Mouse (Mus musculus) brain, embryonic 18.5 days (tissue): Measurements from ENCODE around the gene Anapc15-ps.

Source experiments
- DNase-seq: peaks from one replicate; pipeline ENCODE4 v3.0.0-alpha.2; 2012; ENCODE audit warnings: low read depth, low spot score

The Anapc15-ps gene

DNA sequence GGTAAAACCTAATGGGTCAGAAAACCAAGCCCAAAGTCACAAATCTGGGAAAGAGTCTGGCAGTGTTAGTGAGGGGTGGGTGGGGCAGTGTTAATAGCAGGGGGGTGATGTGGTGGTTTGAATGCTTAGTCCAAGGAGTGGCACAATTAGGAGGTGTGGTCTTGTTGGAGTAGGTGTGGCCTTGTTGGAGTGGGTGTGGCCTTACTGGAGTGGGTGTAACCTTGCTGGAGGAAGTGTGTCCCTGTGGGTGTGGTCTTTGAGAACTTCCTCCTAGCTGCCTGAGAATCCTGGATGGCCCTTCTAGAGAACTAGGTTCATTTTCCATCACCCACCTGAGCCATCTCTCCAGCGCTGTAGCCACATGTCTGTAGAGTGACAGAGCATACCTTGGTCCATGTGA, 16.6 kb upstream of the Anapc15-ps start:
- DNase-seq: no peak

DNA sequence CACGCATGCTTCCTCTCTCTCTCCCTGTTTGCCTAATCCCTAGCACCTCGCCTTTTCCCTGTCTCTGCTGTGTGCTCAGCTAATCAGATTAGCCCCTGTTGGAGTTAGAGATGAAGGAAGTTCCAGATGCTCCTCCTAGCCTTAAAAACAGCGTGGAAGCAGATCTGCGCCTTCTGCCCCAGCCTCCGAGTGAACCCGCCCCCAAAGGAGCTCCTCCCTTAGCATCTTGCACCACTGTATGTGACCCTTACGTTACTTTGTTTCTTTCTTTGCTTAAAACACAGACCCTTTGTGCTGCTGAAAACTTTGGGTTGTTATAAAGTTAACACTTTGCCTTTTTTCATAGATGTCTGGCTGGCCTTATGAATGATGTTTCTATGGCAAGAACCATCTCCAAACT, 15.8 kb upstream of the Anapc15-ps start:
- no peak for DNase-seq

GRCm38 (mm10) chr10:95687558-95688141, 14.4 kb upstream of the Anapc15-ps start:
- DNase-seq: no peak

- DNase-seq: no peak
These were observed 12.8 kb upstream of the Anapc15-ps start for GRCm38 (mm10) chr10:95686041-95686440.

GRCm38 (mm10) chr10:95684782-95685555, 11.7 kb upstream of the Anapc15-ps start:
- DNase-seq: peak; percentile 47

DNA sequence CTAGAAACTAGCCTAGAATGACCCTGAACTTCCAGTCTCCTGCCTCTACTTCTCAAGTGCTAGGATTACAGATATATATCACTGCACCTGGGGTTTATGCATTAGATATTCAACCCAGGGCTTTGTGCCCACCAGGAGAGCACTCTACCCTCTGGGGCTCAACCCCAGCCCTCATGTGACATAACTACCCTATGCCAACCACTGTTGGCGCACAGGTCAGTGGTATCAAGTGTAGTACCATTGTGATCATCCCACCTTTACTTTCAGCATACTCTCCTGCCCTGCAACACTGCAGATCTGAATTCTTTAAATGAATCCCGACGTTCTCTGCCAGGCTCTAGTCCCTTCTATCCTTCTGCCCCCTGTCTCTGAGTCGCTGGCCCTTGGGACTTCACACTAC, 11.0 kb upstream of the Anapc15-ps start:
- DNase-seq: no peak

- no peak for DNase-seq
These were observed 10.5 kb upstream of the Anapc15-ps start for GRCm38 (mm10) chr10:95683735-95684134.

GRCm38 (mm10) chr10:95682964-95683363, 9.7 kb upstream of the Anapc15-ps start:
- DNase-seq: no peak

GRCm38 (mm10) chr10:95682091-95682740, 9.0 kb upstream of the Anapc15-ps start:
- no peak for DNase-seq

GRCm38 (mm10) chr10:95681481-95681880, 8.2 kb upstream of the Anapc15-ps start:
- DNase-seq: no peak

DNA sequence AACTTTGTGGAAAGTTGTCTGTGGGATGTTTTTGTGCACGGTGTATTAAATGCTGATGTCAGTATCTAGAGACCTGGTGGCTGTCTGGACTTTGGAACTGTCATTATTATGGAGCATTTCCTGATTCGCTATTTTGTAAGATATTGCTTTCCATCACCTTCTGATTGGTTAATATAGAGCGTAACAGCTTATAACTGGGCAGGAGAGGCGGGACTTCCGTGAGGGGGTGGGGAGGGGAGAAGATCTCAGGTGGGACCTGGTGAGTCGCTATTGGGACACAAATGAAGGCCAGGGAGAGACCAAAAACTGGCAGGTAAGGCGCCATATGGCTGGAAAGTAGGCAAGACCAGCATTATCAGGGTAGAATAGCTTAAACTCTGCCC, 7.8 kb upstream of the Anapc15-ps start:
- no peak for DNase-seq

DNA sequence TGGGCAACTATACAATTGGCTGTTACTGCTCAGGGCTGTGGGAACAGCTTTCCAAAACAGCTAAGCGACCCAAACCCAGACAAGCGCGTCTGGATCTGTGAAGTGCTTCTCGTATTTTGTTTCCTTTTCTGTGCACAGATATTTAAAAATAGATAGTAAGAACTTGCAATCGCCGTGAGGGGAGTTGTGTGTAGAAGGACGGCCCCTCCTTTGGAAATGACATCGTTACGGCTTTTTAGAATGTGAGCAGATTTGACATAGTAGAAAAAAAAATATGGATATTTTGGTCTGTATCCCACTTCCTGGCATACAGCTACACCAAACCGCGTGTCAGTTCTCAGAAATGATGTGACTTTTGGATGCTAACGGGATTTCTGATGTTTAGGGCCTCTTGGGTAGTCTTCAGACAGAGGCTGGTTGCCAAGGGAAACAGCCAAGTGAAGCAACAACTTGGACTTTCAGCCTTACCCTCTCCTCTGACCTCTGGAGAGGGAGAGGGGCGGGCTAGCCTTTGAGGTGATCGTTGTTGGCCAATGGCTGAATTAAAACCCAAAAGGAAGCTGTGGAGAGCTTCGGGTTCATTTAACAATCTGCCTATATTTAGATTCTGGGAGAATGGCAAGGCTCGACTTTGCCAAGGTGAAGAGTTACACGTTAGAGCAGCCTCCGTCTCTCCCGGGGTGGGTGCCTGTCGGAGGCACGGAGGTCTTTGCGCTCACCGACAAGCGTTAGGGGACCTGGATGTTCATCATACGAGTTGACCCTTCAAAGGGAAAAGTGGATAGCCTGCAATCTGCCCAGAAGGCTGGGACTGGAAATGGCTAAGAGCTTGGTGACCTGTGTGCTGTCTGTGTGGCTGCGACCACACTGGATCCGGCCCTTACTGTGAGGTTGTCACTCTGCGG, 7.2 kb upstream of the Anapc15-ps start:
- DNase-seq: peak; percentile 39

GRCm38 (mm10) chr10:95679131-95679530, 5.9 kb upstream of the Anapc15-ps start:
- no peak for DNase-seq

- no peak for DNase-seq
These were observed 5.4 kb upstream of the Anapc15-ps start for GRCm38 (mm10) chr10:95678661-95679060.

DNA sequence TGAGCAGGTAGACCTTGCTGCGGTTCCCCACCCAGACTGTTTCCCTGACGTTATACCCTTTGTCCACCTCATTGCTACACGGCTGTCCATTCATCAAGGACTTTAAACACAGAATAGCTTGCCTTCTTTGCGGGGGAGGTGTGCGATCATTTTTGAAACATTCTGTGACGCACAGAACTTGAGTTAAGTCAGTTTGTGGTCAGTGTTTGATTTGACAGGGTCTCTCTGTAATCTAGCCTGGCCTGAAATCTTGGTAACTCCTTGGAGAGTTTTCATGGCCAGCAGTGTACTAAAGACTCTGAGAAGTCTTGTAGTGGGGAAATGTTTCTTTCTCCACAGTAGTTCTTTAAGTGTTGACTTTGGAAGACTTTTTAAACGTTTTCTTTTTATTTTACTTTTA, 5.0 kb upstream of the Anapc15-ps start:
- DNase-seq: no peak

DNA sequence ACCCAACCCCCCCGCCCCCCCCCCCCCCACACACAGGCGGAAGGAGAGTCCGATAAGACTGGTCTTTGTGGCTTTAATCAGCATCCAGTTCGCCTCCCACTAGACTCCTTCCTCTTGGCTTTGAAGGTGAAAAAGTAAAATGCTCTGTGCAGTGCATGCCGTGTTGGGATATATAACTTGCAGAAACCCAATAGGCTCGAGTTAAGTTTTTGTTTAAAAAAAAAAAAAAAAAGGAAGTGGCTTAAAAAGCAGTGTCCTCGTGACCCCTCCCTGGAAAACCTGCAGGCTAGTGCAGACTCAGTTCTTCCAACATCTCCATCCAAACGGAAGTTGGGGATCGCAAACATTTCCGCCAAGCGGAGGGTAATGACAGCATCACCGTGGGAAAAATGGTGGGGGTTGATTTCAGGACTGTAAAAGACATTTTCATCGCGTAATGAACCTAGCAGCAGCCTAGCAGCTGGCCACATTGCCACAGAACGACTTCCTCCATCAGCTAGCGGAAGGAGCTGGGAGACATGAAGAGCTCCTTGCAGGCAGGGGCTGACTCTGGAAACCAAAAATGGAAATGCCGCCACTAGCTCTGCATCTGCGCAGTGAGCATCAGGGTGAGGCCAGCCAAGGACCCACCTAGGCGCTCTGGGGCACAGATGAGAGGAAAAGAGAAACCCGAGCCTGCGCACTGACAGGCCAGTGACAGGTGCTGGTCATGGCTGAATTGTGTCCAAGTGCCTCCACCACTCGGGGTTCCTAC, 4.3 kb upstream of the Anapc15-ps start:
- DNase-seq: no peak

DNA sequence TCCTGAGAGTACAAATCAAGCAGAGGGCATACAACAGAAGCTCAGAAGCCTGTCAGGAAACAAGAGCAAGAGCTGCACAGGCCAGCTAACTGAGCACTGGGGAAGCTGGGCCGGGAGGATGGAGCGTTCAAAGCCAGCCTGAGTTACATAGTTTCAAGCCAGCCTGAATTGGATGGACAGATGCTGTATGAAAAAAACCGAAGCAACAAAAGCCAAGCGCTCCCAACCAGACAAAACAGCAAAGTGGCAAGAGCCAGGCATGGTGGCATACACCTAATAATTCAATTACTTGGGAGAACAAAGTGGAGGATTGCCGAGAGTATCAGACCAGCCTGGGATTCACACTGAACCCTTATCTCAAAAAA, 3.7 kb upstream of the Anapc15-ps start:
- DNase-seq: no peak

DNA sequence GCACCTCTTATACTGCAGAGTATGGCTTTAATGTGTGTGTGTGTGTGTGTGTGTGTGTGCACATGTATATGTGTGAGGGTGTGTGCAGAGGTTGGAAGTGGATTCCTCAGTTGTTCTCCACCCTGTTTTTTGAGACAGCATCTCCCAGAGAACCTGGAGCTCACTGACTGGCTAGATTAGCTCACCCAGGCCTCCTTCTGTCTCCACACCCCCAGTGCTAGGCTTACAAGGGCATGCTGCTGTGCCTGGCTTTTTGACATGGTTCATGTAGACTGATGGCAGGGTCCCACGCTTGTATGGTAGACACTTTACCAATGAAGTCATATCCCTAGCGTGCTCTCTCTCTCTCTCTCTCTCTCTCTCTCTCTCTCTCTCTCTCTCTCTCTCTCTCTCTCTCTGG, 3.1 kb upstream of the Anapc15-ps start:
- DNase-seq: no peak

- DNase-seq: no peak
These were observed 2.2 kb downstream of the Anapc15-ps start for GRCm38 (mm10) chr10:95670781-95671780.

DNA sequence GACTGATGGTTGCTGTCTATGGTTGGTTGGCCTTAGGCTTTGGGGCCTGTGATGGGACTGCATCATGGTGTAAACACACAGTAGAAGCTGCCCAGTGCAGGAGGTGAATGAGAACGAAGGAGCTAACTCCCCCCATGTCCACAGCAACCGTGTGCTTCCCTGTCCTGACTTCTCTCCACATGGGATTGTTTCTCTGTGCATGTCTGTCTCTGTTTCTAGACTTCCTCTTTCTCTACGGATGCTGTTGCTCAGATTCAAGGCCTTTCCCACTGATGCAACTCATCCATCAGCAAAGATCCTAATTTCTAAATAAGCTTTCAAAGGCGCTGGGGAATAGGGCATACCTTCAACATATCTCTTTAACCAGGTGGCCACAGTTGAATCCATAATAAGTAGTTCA, 3.4 kb downstream of the Anapc15-ps start:
- DNase-seq: no peak
